Mouse (Mus musculus) ES-E14 (cell line): ENCODE data around the gene Palld. TPM values are rescaled to one million over a fixed set of nuclear protein-coding genes. Genes with fewer than 3 reads are reported as not detected.
A peak's percentile ranks its signal among the peaks of the same experiment; 100 is the strongest.

Source experiments
- DNase-seq: peaks from one replicate; pipeline ENCODE4 v3.0.0-alpha.2; 2013; ENCODE audit warnings: low read depth, low spot score
- H3K27ac ChIP-seq: 2 replicates; pipeline ENCODE4 v1.5.1; 2012; ENCODE audit warnings: low read depth, mild to moderate bottlenecking, low read length, moderate library complexity, mixed read lengths; ENCODE audit not compliant: poor library complexity, insufficient read depth, severe bottlenecking
- H3K36me3 ChIP-seq: 2 replicates; pipeline ENCODE4 v1.6.1; 2012; ENCODE audit warnings: mild to moderate bottlenecking, low read length, moderate library complexity, mixed read lengths; ENCODE audit not compliant: control insufficient read depth, poor library complexity, insufficient read depth, severe bottlenecking
- H3K4me1 ChIP-seq, 2 experiments: fragments of 150-350 bp in 1 of 2; sonication (generic) in 1 of 2; 2 replicates each; pipeline ENCODE4 v1.6.1; 2012; ENCODE audit warnings: low read length in 2 of 2, mild to moderate bottlenecking in 1 of 2, mixed read lengths in 1 of 2; ENCODE audit not compliant: control insufficient read depth in 2 of 2, insufficient read depth in 2 of 2, poor library complexity in 1 of 2
- H3K4me3 ChIP-seq, 2 experiments: fragments of 150-350 bp in 1 of 2; sonication (generic) in 1 of 2; 2 replicates each; pipeline ENCODE4 v1.5.1; 2012; ENCODE audit warnings: low read length in 2 of 2, low read depth in 1 of 2, mild to moderate bottlenecking in 1 of 2, mixed read lengths in 1 of 2; ENCODE audit not compliant: insufficient read depth in 1 of 2, poor library complexity in 1 of 2, severe bottlenecking in 1 of 2
- H3K9ac ChIP-seq: 2 replicates; pipeline ENCODE4 v1.6.1; 2012; ENCODE audit warnings: low read depth, mild to moderate bottlenecking, low read length, mixed read lengths; ENCODE audit not compliant: poor library complexity, insufficient read depth, severe bottlenecking
- H3K9me3 ChIP-seq: fragments of 150-350 bp; sonication (generic); 2 replicates; pipeline ENCODE4 v1.6.1; 2012; ENCODE audit warnings: low read depth, mild to moderate bottlenecking, low read length; ENCODE audit not compliant: control insufficient read depth, insufficient read depth
- CHD2 ChIP-seq: IDR thresholded peaks from 2 replicates; pipeline ENCODE4 v1.6.1; 2014; ENCODE audit warnings: mild to moderate bottlenecking, low read depth, low read length, inconsistent platforms
- HCFC1 ChIP-seq: IDR thresholded peaks from 2 replicates; pipeline ENCODE4 v1.6.1; 2012; ENCODE audit warnings: low read length, inconsistent platforms, borderline replicate concordance; ENCODE audit not compliant: insufficient read depth
- MAFK ChIP-seq: IDR thresholded peaks from 2 replicates; pipeline ENCODE4 v1.6.1; 2014; ENCODE audit warnings: mild to moderate bottlenecking, low read depth, low read length, inconsistent platforms; ENCODE audit not compliant: insufficient read depth
- ZC3H11A ChIP-seq: IDR thresholded peaks from 2 replicates; pipeline ENCODE4 v1.6.1; 2012; ENCODE audit warnings: low read depth, mild to moderate bottlenecking, inconsistent platforms, low read length, borderline replicate concordance
- ZNF384 ChIP-seq: IDR thresholded peaks from 2 replicates; pipeline ENCODE4 v1.6.1; 2012; ENCODE audit warnings: low read depth, low read length, inconsistent platforms
- in situ Hi-C, 2 experiments: fragments of 600-800 bp; cut with MboI; formaldehyde crosslinking; loops; one replicate each; pipeline ENCODE4 v1.15.1; 2025; ENCODE audit warnings: low sequenced_read_pairs in 2 of 2, inconsistent platforms in 1 of 2; ENCODE audit not compliant: unreplicated experiment in 2 of 2
- total RNA-seq: library from RNA; depleted of rRNA; stranded (reverse); fragments of 300-350 nt; gene quantifications from 2 replicates; pipeline ENCODE4 v1.2.3, GENCODE M21; 2012

Palld gene
- total RNA-seq, 1 experiment, result 36.3 TPM

- no peaks in the 10 kb centered on the region for H3K36me3 ChIP-seq
- H3K9ac ChIP-seq, result no peak overlapping the region
- no peak for TF ChIP-seq HCFC1
- TF ChIP-seq CHD2, result no peak
- no peak for TF ChIP-seq MAFK
- TF ChIP-seq ZNF384, result no peak
- no peak for TF ChIP-seq ZC3H11A
- no peak for DNase-seq
- H3K27ac ChIP-seq, result no peak overlapping the region
- no peak overlapping the region for H3K4me3 ChIP-seq
- H3K4me1 ChIP-seq, result peaks cover 0 to 2% of the 10 kb centered on the region in 2 experiments; a peak in 1 of 4 replicates
- in situ Hi-C loops, result no loop called here
- no peaks in the 10 kb centered on the region for H3K9me3 ChIP-seq
Measured at GRCm38 (mm10) chr8:61596889-61597288, 305.6 kb downstream of the Palld start.

GRCm38 (mm10) chr8:61591446-61591845 is 311.0 kb downstream of the Palld start:
- peaks cover 0 to 7% of the 10 kb centered on the region in 2 experiments; a peak in 2 of 4 replicates for H3K4me1 ChIP-seq
- no peaks in the 10 kb centered on the region for H3K9me3 ChIP-seq
- no peak overlapping the region for H3K27ac ChIP-seq
- DNase-seq, result peak; percentile 42
- no peaks in the 10 kb centered on the region for H3K36me3 ChIP-seq
- TF ChIP-seq CHD2 (no peak), ZC3H11A (no peak), ZNF384 (no peak), HCFC1 (no peak), MAFK (no peak)
- H3K9ac ChIP-seq, result no peak overlapping the region
- in situ Hi-C loops, result no loop called here
- H3K4me3 ChIP-seq, result peak overlapping the region in 1 of 2 experiments; percentile 29; a peak in 2 of 4 replicates

DNA sequence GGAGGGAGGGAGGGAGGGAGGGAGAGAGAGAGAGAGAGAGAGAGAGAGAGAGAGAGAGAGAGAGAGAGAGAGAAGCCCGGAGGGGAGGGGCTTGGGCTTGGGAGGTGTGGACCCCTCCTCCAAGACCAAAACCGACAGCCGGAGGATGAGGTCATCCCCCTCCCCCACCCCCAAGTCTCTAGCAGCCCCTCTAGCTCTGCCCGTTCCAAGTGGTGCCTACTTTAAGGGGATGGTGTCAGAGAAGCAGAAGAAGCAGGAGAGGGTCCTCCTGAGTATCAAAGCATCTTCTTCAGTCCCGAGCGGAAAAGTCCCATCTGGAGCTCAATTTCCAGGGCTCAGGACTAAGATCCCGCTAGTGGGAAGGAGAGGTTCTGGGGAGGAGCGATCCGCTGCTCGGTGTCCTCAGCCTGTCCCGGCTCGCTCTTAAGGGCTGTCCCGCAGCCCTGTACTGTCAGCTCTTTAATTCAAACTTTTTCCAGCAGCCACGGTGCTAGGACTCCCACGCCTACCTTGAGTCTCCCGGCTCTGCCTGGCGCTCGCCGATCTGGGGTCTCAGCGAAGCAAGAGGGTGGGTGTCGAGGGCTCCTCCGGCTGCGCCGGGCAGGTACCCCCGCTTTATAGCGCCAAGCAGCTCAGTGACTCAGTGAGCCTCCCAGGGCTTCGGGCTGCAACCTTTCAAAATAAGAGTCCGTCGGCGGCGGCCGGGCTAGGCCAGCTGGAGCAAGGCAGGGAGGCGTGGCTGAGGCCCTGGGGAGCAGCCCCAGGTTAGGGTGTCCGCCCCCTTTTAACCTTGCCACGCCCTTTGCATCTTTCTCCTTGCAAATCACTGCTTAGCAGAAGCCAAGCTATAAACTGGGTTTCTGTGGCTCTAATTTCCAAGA is 311.7 kb downstream of the Palld start:
- TF ChIP-seq CHD2 (no peak), ZNF384 (no peak), HCFC1 (peak; percentile 19; the same call in 1 of the 2 replicates), ZC3H11A (no peak), MAFK (0 out of 2 replicates have a peak, but pooled peaks have one; percentile 38)
- Histone ChIP-seq H3K9ac (peak overlapping the region; percentile 77), H3K4me3 (peak overlapping the region; percentile 77 to 93), H3K27ac (no peak overlapping the region), H3K9me3 (no peaks in the 10 kb centered on the region), H3K4me1 (peaks cover 0 to 7% of the 10 kb centered on the region in 2 experiments; a peak in 2 of 4 replicates), H3K36me3 (no peaks in the 10 kb centered on the region)
- peak; percentile 94 for DNase-seq
- in situ Hi-C loops, result no loop called here

DNA sequence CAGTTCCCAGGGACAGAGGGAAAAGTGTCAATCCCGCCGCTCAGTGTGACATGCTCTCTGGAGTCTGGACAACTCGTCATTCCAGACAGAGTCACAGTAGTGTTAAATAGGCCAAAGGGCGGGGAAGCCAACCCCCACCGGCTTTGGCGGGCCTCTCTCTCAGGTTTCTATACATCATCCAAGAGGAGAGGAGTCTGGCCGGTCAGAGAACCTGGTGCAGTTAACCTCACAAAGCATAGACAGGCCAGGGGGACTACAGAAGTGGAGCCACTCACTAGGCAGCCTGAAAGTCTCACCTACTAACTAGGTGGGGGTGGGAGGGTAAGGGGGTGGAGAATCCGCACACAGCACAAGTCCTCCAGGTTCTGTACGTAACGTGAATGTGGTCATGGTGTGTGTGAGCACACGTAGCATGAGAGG is 312.5 kb downstream of the Palld start:
- Histone ChIP-seq H3K27ac (no peak overlapping the region), H3K9ac (peak overlapping the region; percentile 45), H3K36me3 (no peaks in the 10 kb centered on the region), H3K4me1 (peaks cover 0 to 9% of the 10 kb centered on the region in 2 experiments; a peak in 2 of 4 replicates), H3K4me3 (peak overlapping the region; percentile 51 to 77), H3K9me3 (no peaks in the 10 kb centered on the region)
- TF ChIP-seq HCFC1 (no peak), ZNF384 (no peak), MAFK (no peak), ZC3H11A (no peak), CHD2 (no peak)
- in situ Hi-C loops, result no loop called here
- DNase-seq, result no peak
